Mouse (Mus musculus) ES-Bruce4 (cell line): Measurements from ENCODE around the gene Sh3bp5.

Experiments used
- EP300 ChIP-seq: IDR thresholded peaks from 2 replicates; pipeline ENCODE4 v1.6.1; 2011; ENCODE audit warnings: low read depth, low read length; ENCODE audit not compliant: insufficient read depth
- POLR2A ChIP-seq: IDR thresholded peaks from one replicate; pipeline ENCODE4 v1.8.1; 2011; ENCODE audit warnings: low read length; ENCODE audit not compliant: insufficient read depth

DNA sequence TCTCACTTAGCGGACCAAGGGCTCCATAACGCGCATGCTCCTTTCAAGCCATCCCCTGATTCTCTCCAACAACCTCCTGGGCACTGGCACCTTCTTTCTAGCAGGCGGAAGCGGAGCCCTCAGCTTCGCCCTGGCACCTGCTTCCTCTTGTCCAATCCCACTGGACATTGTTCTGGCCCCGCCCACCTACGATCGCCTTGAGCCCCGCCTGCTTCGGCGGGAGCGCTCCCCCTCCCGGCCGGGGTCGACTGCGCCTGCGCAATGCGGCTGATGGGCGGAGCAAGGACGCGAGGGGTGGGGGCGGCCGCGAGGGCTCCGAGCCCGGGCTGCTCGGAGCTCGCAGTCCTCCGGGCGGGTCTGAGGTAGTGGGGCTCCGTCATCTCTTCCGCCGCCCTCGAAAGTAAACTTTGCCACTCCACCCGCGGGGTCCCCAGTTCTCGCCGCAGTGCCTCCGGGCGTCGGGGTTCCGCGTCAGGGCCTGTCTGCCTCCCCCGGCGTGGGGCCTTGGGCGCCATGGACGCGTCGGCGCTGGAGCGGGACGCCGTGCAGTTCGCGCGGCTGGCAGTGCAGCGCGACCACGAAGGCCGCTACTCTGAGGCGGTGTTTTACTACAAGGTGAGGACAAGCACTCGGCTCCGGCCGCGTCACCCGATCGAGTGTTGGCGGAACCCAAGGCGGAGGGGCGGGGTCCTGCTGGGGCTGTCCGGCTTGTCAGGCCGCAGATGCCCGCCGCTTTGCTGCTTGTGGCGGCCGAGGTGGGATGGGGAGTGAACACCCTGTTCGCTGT lies 99.3 kb downstream of the Sh3bp5 start, which contains the start of gene Capn7:
- TF ChIP-seq POLR2A = peak; percentile 81
- TF ChIP-seq EP300 = no peak
